Mouse (Mus musculus): ENCODE measurements at regions not wholly inside any gene's neighbourhood (a gene's known extent, or its start where the extent isn't known, plus 50 kb on each side); places are given as distances from the start of the nearest gene placed in this dataset.

- TF ChIP-seq CTCF (IDR thresholded peaks at IDR 0.05; ENCODE audit: borderline replicate concordance, insufficient read depth, low read length) (no peak), POLR2A (IDR thresholded peaks at IDR 0.05; ENCODE audit: low read depth, low read length) (no peak)
These were observed 410.6 kb downstream of the Ppargc1a start for GRCm38 (mm10) chr5:51156901-51157300.

All from embryonic fibroblast, embryonic 13.5 days (primary cell).